Mouse (Mus musculus) kidney, adult 18-20 months (tissue): Measurements from ENCODE around the gene Spred2.

Source experiments
- DNase-seq: peaks from one replicate; pipeline ENCODE4 v3.0.0; 2021

Gene Spred2

GRCm38 (mm10) chr11:19986871-19987755 is 62.9 kb downstream of the Spred2 start:
- peak; percentile 57 for DNase-seq

GRCm38 (mm10) chr11:19987756-19988091 is 63.5 kb downstream of the Spred2 start:
- no peak for DNase-seq

GRCm38 (mm10) chr11:19988224-19988623 is 64.0 kb downstream of the Spred2 start:
- DNase-seq: no peak

- no peak for DNase-seq
Measured at GRCm38 (mm10) chr11:19988631-19989030, 64.5 kb downstream of the Spred2 start.

- DNase-seq: no peak
Measured at GRCm38 (mm10) chr11:19989141-19989910, 65.2 kb downstream of the Spred2 start.

GRCm38 (mm10) chr11:19990731-19991130 is 66.6 kb downstream of the Spred2 start:
- DNase-seq: no peak

- no peak for DNase-seq
Measured at GRCm38 (mm10) chr11:19991303-19991976, 67.3 kb downstream of the Spred2 start.

GRCm38 (mm10) chr11:19992341-19993281 is 68.4 kb downstream of the Spred2 start:
- peak; percentile 24 for DNase-seq

GRCm38 (mm10) chr11:19993753-19994152 is 69.6 kb downstream of the Spred2 start:
- DNase-seq: no peak

- no peak for DNase-seq
Measured at GRCm38 (mm10) chr11:19994262-19994790, 70.2 kb downstream of the Spred2 start.

GRCm38 (mm10) chr11:19997940-19998339 is 73.8 kb downstream of the Spred2 start:
- no peak for DNase-seq

- DNase-seq: no peak
Measured at GRCm38 (mm10) chr11:20002883-20003282, 78.7 kb downstream of the Spred2 start.

GRCm38 (mm10) chr11:20007701-20008100 is 83.5 kb downstream of the Spred2 start:
- no peak for DNase-seq

- no peak for DNase-seq
Measured at GRCm38 (mm10) chr11:20011210-20011978, 87.2 kb downstream of the Spred2 start.

- no peak for DNase-seq
Measured at GRCm38 (mm10) chr11:20013366-20013765, 89.2 kb downstream of the Spred2 start.

- no peak for DNase-seq
Measured at GRCm38 (mm10) chr11:20017937-20018336, 93.8 kb downstream of the Spred2 start.

- no peak for DNase-seq
Measured at GRCm38 (mm10) chr11:20018905-20019304, 94.7 kb downstream of the Spred2 start.

GRCm38 (mm10) chr11:20020720-20021119 is 96.5 kb downstream of the Spred2 start:
- no peak for DNase-seq

GRCm38 (mm10) chr11:20022462-20022861 is 98.3 kb downstream of the Spred2 start:
- DNase-seq: no peak

- DNase-seq: no peak
Measured at GRCm38 (mm10) chr11:20022911-20023482, 98.8 kb downstream of the Spred2 start.

- peak; percentile 28 for DNase-seq
Measured at GRCm38 (mm10) chr11:20025899-20026298, 101.7 kb downstream of the Spred2 start.
